Mouse (Mus musculus) lung, adult 2 months (tissue): ENCODE measurements around the gene Xkrx.

Experiments
- CTCF ChIP-seq: fragments of 200-500 bp; IDR thresholded peaks from 2 replicates; pipeline ENCODE4 v1.5.1; 2011; ENCODE audit warnings: mild to moderate bottlenecking, low read length, control low read depth; ENCODE audit not compliant: insufficient read depth
- POLR2A ChIP-seq: fragments of 200-500 bp; IDR thresholded peaks from 2 replicates; pipeline ENCODE4 v1.6.1; 2011; ENCODE audit warnings: low read depth, mild to moderate bottlenecking, control low read depth, low read length, borderline replicate concordance; ENCODE audit errors: extremely low read depth

- no peak for TF ChIP-seq CTCF
- TF ChIP-seq POLR2A = no peak
These were observed 20.3 kb downstream of the Xkrx start for GRCm38 (mm10) chrX:134141551-134141950.
